Mouse (Mus musculus): Measurements from ENCODE around the gene Mb21d2.

- no peak for TF ChIP-seq CTCF (IDR thresholded peaks at IDR 0.05; ENCODE audit: extremely low read depth, insufficient read depth, low read length)
- TF ChIP-seq POLR2A (IDR thresholded peaks at IDR 0.05; ENCODE audit: extremely low read depth, insufficient read depth, low read length), result no peak
Observed at GRCm38 (mm10) chr16:28943254-28943653, 13.8 kb upstream of the Mb21d2 start.

Data from cortical plate, adult 2 months (tissue).